ENCODE assay signal across 24 mouse cellular contexts in the genomic region with DNA sequence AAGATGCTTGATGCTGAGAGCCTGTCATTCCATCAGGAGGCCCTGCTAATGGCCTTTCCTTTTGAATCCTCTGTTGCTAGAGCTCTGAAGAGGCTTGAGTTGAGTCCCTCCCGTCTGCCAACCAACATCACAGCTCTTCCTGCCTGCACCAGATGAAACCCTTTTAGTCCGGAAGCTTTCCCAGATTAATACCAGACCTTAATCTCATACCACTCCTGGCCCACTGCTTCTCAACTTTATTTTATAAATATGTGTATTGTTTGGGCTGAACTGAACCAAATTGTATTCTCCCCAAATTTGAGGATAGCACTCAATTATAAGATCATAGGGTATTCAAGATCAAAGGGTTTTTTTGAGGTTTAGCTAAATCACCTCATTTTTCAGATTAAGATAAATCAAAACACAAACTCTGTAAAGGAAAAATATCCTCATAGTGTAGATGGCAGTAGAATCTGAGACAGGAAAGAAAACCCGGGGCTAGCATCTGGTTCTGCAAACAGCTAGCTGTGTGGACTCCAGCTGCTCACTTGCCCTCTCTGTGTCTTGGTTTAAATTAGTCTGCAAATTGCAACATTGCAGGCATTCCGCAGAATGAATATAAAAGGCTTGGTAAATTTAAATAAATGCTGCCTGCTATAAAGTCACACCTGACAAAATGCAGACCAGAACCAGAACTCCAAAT.
DNase-seq lines count a peak whose midpoint lies in the region; ATAC-seq and TF ChIP-seq lines count a peak whose summit lies in the region.
"Had no signal": no experiment of that assay in that cellular context is flagged by ENCODE, and none has a peak within 500 bp of the region (broad histone marks: within the 10 kb centered on the region; RNA-seq: fewer than 3 reads in every experiment).

No protein-coding gene starts in this region.

- H3K27me3 ChIP-seq in kidney, postnatal 0 days (ENCODE audit: insufficient read depth, low read length), result no peaks in the 10 kb centered on the region
- no peaks in the 10 kb centered on the region for H3K27me3 ChIP-seq in Patski
- H3K27me3 ChIP-seq in embryonic facial prominence, embryonic 14.5 days (replicated peaks; ENCODE audit: control insufficient read depth, insufficient read depth, low read length), result no peaks in the 10 kb centered on the region
- H3K27me3 ChIP-seq in intestine, postnatal 0 days (replicated peaks; ENCODE audit: control insufficient read depth, insufficient read depth, low read length), result no peaks in the 10 kb centered on the region
- H3K27me3 ChIP-seq: forebrain, embryonic 13.5 days; hindbrain, embryonic 15.5 days; liver, embryonic 15.5 days; midbrain, embryonic 15.5 days; neural tube, embryonic 12.5 days had no signal

- no peaks in the 10 kb centered on the region for H3K4me1 ChIP-seq in kidney, postnatal 0 days (replicated peaks; ENCODE audit: insufficient read depth, low read length)
- peaks cover 11% of the 10 kb centered on the region for H3K4me1 ChIP-seq in embryonic facial prominence, embryonic 14.5 days (ENCODE audit: control insufficient read depth, insufficient read depth, low read length)
- H3K4me1 ChIP-seq in intestine, postnatal 0 days (replicated peaks; ENCODE audit: control insufficient read depth, insufficient read depth, low read length), result no peaks in the 10 kb centered on the region
- H3K4me1 ChIP-seq: hindbrain, embryonic 15.5 days; liver, embryonic 15.5 days; midbrain, embryonic 15.5 days; neural tube, embryonic 12.5 days had no signal

- no peak for TF ChIP-seq CTCF in kidney, postnatal 0 days (IDR thresholded peaks at IDR 0.05; ENCODE audit: low read depth)
- no peak for TF ChIP-seq CTCF in Patski (IDR thresholded peaks at IDR 0.05)
- TF ChIP-seq CTCF in intestine, postnatal 0 days (IDR thresholded peaks at IDR 0.05; ENCODE audit: low read depth), result no peak

- H3K9ac ChIP-seq in kidney, postnatal 0 days (ENCODE audit: low read depth, low read length), result no peak overlapping the region
- H3K9ac ChIP-seq in embryonic facial prominence, embryonic 14.5 days (ENCODE audit: low read depth, low read length), result no peak overlapping the region
- no peak overlapping the region for H3K9ac ChIP-seq in intestine, postnatal 0 days (ENCODE audit: low read depth, low read length)
- H3K9ac ChIP-seq: forebrain, embryonic 13.5 days; hindbrain, embryonic 15.5 days; liver, embryonic 15.5 days; midbrain, embryonic 15.5 days; neural tube, embryonic 12.5 days had no signal

- no peak for ATAC-seq in kidney, postnatal 0 days (replicated peaks; ENCODE audit: low FRiP score, low read depth)
- ATAC-seq in Patski, result peak; percentile 42
- ATAC-seq in embryonic facial prominence, embryonic 14.5 days (ENCODE audit: low read depth), result no peak
- no peak for ATAC-seq in intestine, postnatal 0 days
- ATAC-seq: forebrain, embryonic 13.5 days; midbrain, embryonic 15.5 days had no signal

- 32% methylated on average over 4 of the region's 4 CpGs for WGBS in kidney, postnatal 0 days
- WGBS in embryonic facial prominence, embryonic 14.5 days, result 18% methylated on average over 4 of the region's 4 CpGs
- 61% methylated on average over 4 of the region's 4 CpGs for WGBS in intestine, postnatal 0 days

- H3K4me3 ChIP-seq in kidney, postnatal 0 days (replicated peaks; ENCODE audit: low read depth, low read length), result no peak overlapping the region
- H3K4me3 ChIP-seq in embryonic facial prominence, embryonic 14.5 days (ENCODE audit: low read depth, low read length), result no peak overlapping the region
- no peak overlapping the region for H3K4me3 ChIP-seq in intestine, postnatal 0 days (ENCODE audit: low read depth, low read length)
- H3K4me3 ChIP-seq: forebrain, embryonic 13.5 days; gastrocnemius, adult 2 months; hindbrain, embryonic 15.5 days; liver, embryonic 15.5 days; midbrain, embryonic 15.5 days; neural tube, embryonic 12.5 days had no signal

- H3K4me2 ChIP-seq in kidney, postnatal 0 days (ENCODE audit: low read length), result no peak overlapping the region
- no peak overlapping the region for H3K4me2 ChIP-seq in embryonic facial prominence, embryonic 14.5 days (ENCODE audit: low read depth, low read length)
- H3K4me2 ChIP-seq in intestine, postnatal 0 days (replicated peaks; ENCODE audit: low read depth), result no peak overlapping the region
- H3K4me2 ChIP-seq: forebrain, embryonic 13.5 days; heart, embryonic 11.5 days; hindbrain, embryonic 15.5 days; liver, embryonic 15.5 days; midbrain, embryonic 15.5 days; neural tube, embryonic 12.5 days had no signal

- no peaks in the 10 kb centered on the region for H3K9me3 ChIP-seq in kidney, postnatal 0 days (replicated peaks; ENCODE audit: low read length)
- H3K9me3 ChIP-seq in embryonic facial prominence, embryonic 14.5 days (ENCODE audit: control insufficient read depth, low read length), result no peaks in the 10 kb centered on the region
- no peaks in the 10 kb centered on the region for H3K9me3 ChIP-seq in intestine, postnatal 0 days (ENCODE audit: control insufficient read depth)
- H3K9me3 ChIP-seq: forebrain, embryonic 13.5 days; hindbrain, embryonic 15.5 days; liver, embryonic 15.5 days; midbrain, embryonic 15.5 days; neural tube, embryonic 12.5 days had no signal

- H3K27ac ChIP-seq in kidney, postnatal 0 days, result peak overlapping the region; percentile 42; the same call in 1 of the 2 replicates
- H3K27ac ChIP-seq in embryonic facial prominence, embryonic 14.5 days (replicated peaks; ENCODE audit: low read depth, low read length), result no peak overlapping the region
- H3K27ac ChIP-seq in intestine, postnatal 0 days (ENCODE audit: low read depth, low read length), result no peak overlapping the region
- H3K27ac ChIP-seq: forebrain, embryonic 13.5 days; gastrocnemius, adult 2 months; hindbrain, embryonic 15.5 days; liver, embryonic 15.5 days; midbrain, embryonic 15.5 days; neural tube, embryonic 12.5 days had no signal

- no peaks in the 10 kb centered on the region for H3K36me3 ChIP-seq in kidney, postnatal 0 days (ENCODE audit: insufficient read depth, low read length)
- no peaks in the 10 kb centered on the region for H3K36me3 ChIP-seq in embryonic facial prominence, embryonic 14.5 days (ENCODE audit: control insufficient read depth, insufficient read depth, low read length)
- H3K36me3 ChIP-seq in intestine, postnatal 0 days (ENCODE audit: control insufficient read depth, insufficient read depth), result no peaks in the 10 kb centered on the region
- H3K36me3 ChIP-seq: hindbrain, embryonic 15.5 days; liver, embryonic 15.5 days; midbrain, embryonic 15.5 days; neural tube, embryonic 12.5 days had no signal

- no peak for DNase-seq in kidney, postnatal 0 days (ENCODE audit: low spot score)
- no peak for DNase-seq in kidney, postnatal 14 days
- DNase-seq in Patski (ENCODE audit: low read depth, low spot score) (no peak), ZHBTc4 (ENCODE audit: low read depth, low spot score) (peak; percentile 40)
- peak; percentile 15 for DNase-seq in embryonic facial prominence, embryonic 14.5 days (ENCODE audit: low spot score)
- DNase-seq in right cerebral cortex, postnatal 36 days (ENCODE audit: low spot score in 2 of 2), result no peak
- no peak for DNase-seq in spleen, adult 12 weeks (ENCODE audit: low spot score)
- DNase-seq: adrenal gland, postnatal 36 days; cerebellum, adult 11 months; cerebellum, postnatal 14 days; embryo, embryonic 11 days; gastrocnemius, adult 2 months; kidney, postnatal 36 days; layer of hippocampus, postnatal 36 days; lung, postnatal 14 days; right cerebral cortex, postnatal 25 days; thymus, postnatal 14 days had no signal

- in situ Hi-C loops in Patski (cut with MboI; ENCODE audit: low pct_unique_long_range_greater_than_20kb), result no loop called here

- CTCF ChIA-PET in Patski (lab: Charles Lee), result interaction anchor here (1.6 kb wide), 1 partner anchor 391 kb away, joined by 3 read pairs; no protein-coding TSS in a partner anchor

- POLR2A ChIA-PET in Patski (lab: Charles Lee), result no interaction called here

Comparison
In these comparisons a context has a peak if more than half of its experiments do, and no peak if none do; other contexts are left out.
1. DNase-seq: peak in ZHBTc4 (single experiment) and embryonic facial prominence, embryonic 14.5 days (single experiment); none in kidney, postnatal 0 days (single experiment), kidney, postnatal 14 days (single experiment), Patski (single experiment), right cerebral cortex, postnatal 36 days (0 of 2) and spleen, adult 12 weeks (single experiment).